Mouse (Mus musculus) lung, embryonic 16.5 days (tissue): ENCODE data around the gene Hmg20b. TPM values are rescaled to one million over a fixed set of nuclear protein-coding genes. Genes with fewer than 3 reads are reported as not detected.

Experiments
- ATAC-seq: fragments of 200-750 bp; cut with Nextera tagmentation; 2 replicates; pipeline ENCODE4 v1.8.0; 2017; ENCODE audit warnings: low read depth, mild to moderate bottlenecking, moderate library complexity
- H3K27ac ChIP-seq: fragments of 300-500 bp; sonication (generic); 2 replicates; pipeline ENCODE4 v1.5.1; 2014; ENCODE audit warnings: mild to moderate bottlenecking, control low read depth, low read length
- H3K27me3 ChIP-seq: fragments of 300-500 bp; sonication (generic); 2 replicates; pipeline ENCODE4 v1.6.1; 2014; ENCODE audit warnings: low read depth, low read length, mixed read lengths; ENCODE audit not compliant: control insufficient read depth, insufficient read depth
- H3K36me3 ChIP-seq: fragments of 300-500 bp; sonication (generic); 2 replicates; pipeline ENCODE4 v1.6.1; 2014; ENCODE audit warnings: low read length; ENCODE audit not compliant: control insufficient read depth, insufficient read depth
- H3K4me1 ChIP-seq: fragments of 300-500 bp; sonication (generic); replicated peaks from 2 replicates; pipeline ENCODE4 v1.6.1; 2014; ENCODE audit warnings: low read length, mixed read lengths; ENCODE audit not compliant: control insufficient read depth, insufficient read depth
- H3K4me2 ChIP-seq: fragments of 300-500 bp; sonication (generic); 2 replicates; pipeline ENCODE4 v1.6.1; 2014; ENCODE audit warnings: low read depth, low read length, control low read depth
- H3K4me3 ChIP-seq: fragments of 300-500 bp; sonication (generic); 2 replicates; pipeline ENCODE4 v1.5.1; 2014; ENCODE audit warnings: mild to moderate bottlenecking, low read length, control low read depth
- H3K9ac ChIP-seq: fragments of 300-500 bp; sonication (generic); 2 replicates; pipeline ENCODE4 v1.6.1; 2014; ENCODE audit warnings: low read length, control low read depth
- H3K9me3 ChIP-seq: fragments of 300-500 bp; sonication (generic); 2 replicates; pipeline ENCODE4 v1.6.1; 2016; ENCODE audit warnings: low read length; ENCODE audit not compliant: control insufficient read depth
- whole genome bisulfite sequencing: fragments of 180-500 bp; shearing (Covaris S2); extraction: QIAGEN DNeasy Blood & Tissue Kit; methylation state at CpG from one replicate; pipeline ENCODE4 v1.1.7; 2014; 5-methylcytosine and 5-hydroxymethylcytosine counted together
- polyA plus RNA-seq: library from polyadenylated mRNA; unstranded; fragments of >200 nt; fragmentation: Nextera tagmentation; extraction: Ambion mirVana; gene quantifications from 2 replicates; pipeline ENCODE4 v1.2.1, GENCODE M21; 2015

Hmg20b gene
- polyA plus RNA-seq, 1 experiment from 2014 or later, result 93.2 TPM

DNA sequence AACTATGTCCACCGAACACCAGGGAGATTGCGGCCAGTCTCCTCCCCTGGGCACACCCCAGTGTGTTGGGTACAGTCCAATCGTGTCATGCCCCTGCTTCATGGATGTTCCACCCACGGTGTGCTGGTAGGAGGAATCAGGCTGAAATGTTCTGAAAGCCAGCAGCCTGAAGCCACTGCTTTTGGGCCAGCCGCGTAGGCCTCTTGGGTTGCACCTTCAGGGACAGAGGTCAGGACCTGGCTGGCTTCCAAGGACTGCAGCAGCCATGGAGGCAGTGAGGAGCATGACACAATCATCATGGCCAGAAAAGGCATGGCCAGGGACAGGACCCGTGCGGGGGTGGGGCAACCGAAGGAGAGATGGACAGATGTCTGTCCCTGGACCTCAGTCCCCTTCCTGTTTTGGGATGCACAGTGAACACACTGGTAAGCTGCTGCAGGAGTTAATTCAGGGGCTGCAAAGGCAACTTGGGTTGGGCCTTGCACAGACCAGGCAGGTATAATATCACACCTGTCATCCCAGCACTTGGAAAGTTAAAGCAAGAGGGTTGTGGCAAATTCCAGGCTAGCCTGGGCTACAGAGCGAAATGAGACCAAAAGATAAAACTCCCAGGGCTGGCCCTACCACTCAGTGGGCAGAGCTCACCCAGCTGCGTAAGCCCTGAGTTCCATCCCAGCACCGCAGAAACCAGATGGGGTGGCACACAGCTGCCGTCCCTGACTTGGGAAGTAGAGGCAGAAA, 31.5 kb downstream of the Hmg20b start:
- Histone ChIP-seq H3K4me3 (no peak overlapping the region), H3K4me1 (peaks cover 46% of the 10 kb centered on the region)

DNA sequence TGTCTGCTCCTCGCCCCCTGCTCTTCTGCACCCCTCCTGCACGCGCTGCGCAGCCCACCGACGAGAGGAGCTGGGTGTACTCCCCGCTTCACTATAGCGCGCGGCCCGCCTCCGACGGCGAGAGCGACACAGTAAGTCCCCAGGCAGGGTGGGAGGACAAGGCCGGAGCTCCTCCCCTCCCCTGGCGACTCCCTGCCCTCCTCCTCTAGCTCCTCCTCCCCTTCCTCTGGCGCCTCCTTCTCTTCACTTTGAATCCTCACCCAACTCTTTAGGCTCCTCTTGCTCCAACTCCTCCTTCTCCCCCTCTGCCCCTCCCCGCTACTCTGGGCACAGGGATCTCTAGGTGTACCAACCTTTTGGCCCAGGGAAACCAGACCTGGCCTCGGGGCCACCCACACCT, 33.0 kb downstream of the Hmg20b start:
- Histone ChIP-seq H3K36me3 (peaks cover 35% of the 10 kb centered on the region), H3K4me1 (peaks cover 43% of the 10 kb centered on the region), H3K9me3 (no peaks in the 10 kb centered on the region), H3K9ac (peak overlapping the region; percentile 64), H3K27me3 (no peaks in the 10 kb centered on the region), H3K4me3 (peak overlapping the region; percentile 39), H3K27ac (peak overlapping the region; percentile 47), H3K4me2 (peak overlapping the region; percentile 63)
- WGBS, result 11% methylated on average over 16 of the region's 20 CpGs
- peak; percentile 10 for ATAC-seq

More for the DNA sequence above, 31.5 kb downstream of the Hmg20b start:
- Histone ChIP-seq H3K27ac (peak overlapping the region; percentile 92), H3K4me2 (peak overlapping the region; percentile 71), H3K27me3 (no peaks in the 10 kb centered on the region), H3K9me3 (no peaks in the 10 kb centered on the region), H3K9ac (peak overlapping the region; percentile 94), H3K36me3 (peaks cover 37% of the 10 kb centered on the region)
- 82% methylated on average over 13 of the region's 13 CpGs for WGBS
- no peak for ATAC-seq

DNA sequence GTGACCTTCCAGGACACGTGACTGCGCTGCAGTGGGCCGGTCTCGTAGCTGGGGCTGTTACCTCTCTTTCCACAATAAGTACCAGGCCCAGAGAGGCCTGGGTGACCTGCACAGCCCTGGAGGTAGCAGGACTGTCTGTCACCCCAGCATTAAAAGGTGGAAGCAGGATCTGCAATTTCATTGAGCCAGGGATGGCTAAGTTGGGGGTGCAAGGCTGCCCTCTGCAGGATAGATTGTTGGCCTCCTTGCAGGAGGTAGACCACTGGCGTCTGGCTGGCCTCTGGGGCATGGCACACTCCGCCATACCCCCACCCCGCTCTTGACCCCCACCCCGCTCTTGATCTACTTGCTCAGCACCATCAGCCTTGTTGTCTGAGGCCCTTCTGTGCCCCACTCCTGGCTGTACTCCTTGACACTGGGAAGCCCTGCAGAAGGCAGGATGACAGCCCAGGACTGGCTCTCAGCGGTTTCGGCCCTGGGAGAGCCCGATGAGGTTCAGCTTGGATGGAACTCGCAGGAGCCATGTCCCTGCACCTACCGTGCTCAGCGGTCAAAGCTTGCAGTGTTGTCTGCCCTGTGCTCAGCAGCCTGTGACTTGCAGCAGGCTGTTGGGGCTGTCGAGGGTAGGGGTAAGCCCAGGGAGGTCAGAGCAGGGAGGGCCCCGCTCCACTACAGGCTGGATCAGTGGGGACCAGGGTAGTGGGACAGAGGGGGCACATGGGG, 33.8 kb downstream of the Hmg20b start:
- H3K4me3 ChIP-seq, result peak overlapping the region; percentile 39; the same call in 1 of the 2 replicates
- H3K27ac ChIP-seq, result 0 out of 2 replicates have a peak overlapping the region, but pooled peaks have one; percentile 25
- no peaks in the 10 kb centered on the region for H3K27me3 ChIP-seq
- H3K9ac ChIP-seq, result peak overlapping the region; percentile 64
- peak overlapping the region; percentile 63 for H3K4me2 ChIP-seq
- ATAC-seq, result no peak
- H3K9me3 ChIP-seq, result no peaks in the 10 kb centered on the region
- H3K4me1 ChIP-seq, result peaks cover 36% of the 10 kb centered on the region
- H3K36me3 ChIP-seq, result peaks cover 39% of the 10 kb centered on the region
- WGBS, result 51% methylated on average over 16 of the region's 16 CpGs

DNA sequence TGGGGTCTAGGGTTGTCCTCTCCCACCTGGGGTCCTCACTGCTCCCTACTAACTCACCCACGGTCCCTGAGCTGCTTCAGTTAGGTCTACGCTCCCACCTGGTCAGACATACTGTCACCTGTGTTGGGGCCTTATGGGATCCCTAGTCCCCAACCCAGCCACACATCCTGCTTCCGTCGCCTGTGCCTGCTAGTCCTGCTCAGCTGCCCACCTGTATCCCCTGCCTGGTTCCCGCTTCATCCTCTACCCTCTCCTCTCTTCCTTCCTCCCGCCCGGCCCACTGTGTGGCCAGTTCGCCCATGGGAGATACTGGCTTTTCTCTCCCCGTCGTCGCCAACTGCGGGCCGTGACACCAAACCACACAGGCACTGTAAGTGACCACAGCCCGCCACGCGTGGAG, 34.7 kb downstream of the Hmg20b start:
- Histone ChIP-seq H3K27me3 (no peaks in the 10 kb centered on the region), H3K4me2 (no peak overlapping the region), H3K36me3 (peaks cover 46% of the 10 kb centered on the region), H3K4me1 (peaks cover 36% of the 10 kb centered on the region), H3K9me3 (no peaks in the 10 kb centered on the region), H3K4me3 (no peak overlapping the region), H3K27ac (no peak overlapping the region), H3K9ac (no peak overlapping the region)
- 89% methylated on average over 16 of the region's 16 CpGs for WGBS
- no peak for ATAC-seq

DNA sequence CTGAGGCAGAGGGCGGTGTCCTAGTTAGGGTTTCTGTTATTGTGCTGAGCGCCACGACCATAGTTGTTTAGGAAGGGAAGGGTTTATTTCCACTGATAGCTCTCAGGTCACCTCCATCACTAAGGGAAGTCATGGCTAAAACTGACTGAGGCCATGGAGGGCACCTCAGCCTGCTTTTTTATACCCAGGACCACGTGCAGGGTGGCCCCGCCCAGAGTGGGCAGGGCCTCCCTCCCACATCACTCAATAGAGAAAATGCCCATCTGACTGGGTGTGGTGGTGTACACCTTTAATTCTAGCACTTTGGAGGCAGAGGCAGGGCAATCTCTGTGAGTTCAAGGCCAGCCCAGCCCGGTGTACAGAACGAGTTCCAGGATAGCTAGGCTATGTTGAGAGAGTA, 36.1 kb downstream of the Hmg20b start:
- Histone ChIP-seq H3K9ac (no peak overlapping the region), H3K36me3 (peaks cover 50% of the 10 kb centered on the region), H3K4me2 (no peak overlapping the region), H3K27ac (no peak overlapping the region), H3K27me3 (no peaks in the 10 kb centered on the region), H3K9me3 (no peaks in the 10 kb centered on the region), H3K4me1 (peaks cover 29% of the 10 kb centered on the region), H3K4me3 (no peak overlapping the region)
- 82% methylated on average over 7 of the region's 7 CpGs for WGBS
- no peak for ATAC-seq

DNA sequence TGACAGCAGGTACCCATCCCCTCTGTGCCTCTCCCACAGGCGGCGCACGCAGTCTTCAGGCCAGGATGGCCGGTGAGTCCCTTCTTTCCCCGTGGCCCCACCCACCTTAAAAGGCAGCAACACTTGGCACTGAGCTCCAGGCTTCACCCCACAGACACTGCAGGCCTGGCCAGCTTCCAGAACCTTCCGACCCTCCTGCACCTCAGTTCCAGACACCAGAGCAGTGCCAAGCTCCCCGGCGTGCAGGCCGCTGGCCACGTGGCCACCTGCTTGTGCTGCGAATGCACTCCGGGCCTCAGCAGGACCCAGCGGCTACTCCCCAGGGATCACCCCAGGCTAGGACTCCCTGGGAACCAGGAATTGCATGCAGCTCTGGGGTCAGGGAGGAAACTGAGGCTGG, 36.7 kb downstream of the Hmg20b start:
- Histone ChIP-seq H3K4me1 (peaks cover 22% of the 10 kb centered on the region), H3K9me3 (no peaks in the 10 kb centered on the region), H3K4me3 (no peak overlapping the region), H3K27me3 (no peaks in the 10 kb centered on the region), H3K36me3 (peaks cover 57% of the 10 kb centered on the region), H3K9ac (no peak overlapping the region), H3K27ac (no peak overlapping the region), H3K4me2 (no peak overlapping the region)
- ATAC-seq, result no peak
- WGBS, result 86% methylated on average over 13 of the region's 13 CpGs

DNA sequence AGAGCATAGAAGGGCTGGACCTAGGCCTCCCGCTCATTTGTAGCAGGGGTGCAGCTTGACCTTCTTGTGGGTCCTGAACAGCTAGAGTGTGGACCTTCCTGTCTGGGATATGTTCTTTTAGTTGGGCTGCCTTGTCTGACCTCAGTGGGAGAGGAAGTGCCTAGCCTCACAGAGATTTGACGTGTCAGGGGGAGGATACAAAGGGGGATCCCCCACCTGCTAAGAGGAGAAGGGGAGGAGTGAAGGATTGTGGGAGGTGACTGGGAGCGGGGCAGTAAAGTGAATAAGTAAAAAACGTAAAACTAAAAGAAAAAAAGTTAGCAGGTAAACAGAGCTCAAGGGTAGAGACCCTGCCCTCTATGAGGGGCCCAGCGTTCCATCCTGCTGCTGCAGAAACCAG, 40.7 kb downstream of the Hmg20b start:
- H3K4me3 ChIP-seq, result no peak overlapping the region
- H3K4me1 ChIP-seq, result no peaks in the 10 kb centered on the region
- H3K9me3 ChIP-seq, result no peaks in the 10 kb centered on the region
- H3K36me3 ChIP-seq, result peaks cover 66% of the 10 kb centered on the region
- no peak for ATAC-seq
- H3K27me3 ChIP-seq, result no peaks in the 10 kb centered on the region
- H3K27ac ChIP-seq, result no peak overlapping the region
- H3K4me2 ChIP-seq, result no peak overlapping the region
- 81% methylated on average over 5 of the region's 5 CpGs for WGBS
- H3K9ac ChIP-seq, result no peak overlapping the region

DNA sequence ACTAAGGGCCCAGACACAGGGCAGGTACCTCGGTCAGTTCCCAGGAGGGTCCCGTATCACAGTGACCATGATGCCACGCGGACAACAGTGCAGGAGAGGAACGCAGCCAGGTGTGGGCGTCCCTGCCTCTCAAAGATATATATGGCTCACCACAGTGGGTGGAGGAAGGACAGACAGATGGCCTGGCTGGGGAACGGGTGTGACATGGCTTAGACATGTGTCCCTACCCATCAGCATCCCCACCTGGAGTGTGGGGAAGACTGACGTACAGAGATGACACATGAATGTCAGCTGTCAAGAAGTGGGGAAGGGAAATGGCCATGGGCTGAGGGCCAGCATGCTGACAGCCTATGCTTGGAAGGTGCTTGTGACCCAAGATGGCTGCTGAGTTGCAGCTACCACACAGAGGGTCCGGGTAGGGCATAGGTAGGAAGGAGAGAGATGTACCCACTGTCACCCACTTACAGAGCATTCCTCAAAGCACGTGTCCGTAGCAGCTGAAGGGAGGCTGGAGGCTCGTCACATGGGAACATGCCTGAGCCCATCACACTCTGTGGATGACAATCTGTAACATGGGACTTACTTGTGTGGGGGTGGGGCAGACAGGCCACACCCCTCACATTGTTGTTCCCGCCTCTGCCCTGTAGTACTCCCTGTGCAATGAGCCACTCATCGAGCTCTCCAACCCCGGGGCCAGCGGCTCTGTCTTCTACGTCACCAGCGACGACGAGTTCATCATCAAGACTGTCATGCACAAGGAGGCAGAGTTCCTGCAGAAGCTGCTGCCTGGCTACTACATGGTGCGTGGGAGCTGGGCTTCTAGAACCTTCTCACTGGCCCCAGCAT, 43.2 kb downstream of the Hmg20b start:
- peaks cover 17% of the 10 kb centered on the region for H3K4me1 ChIP-seq
- no peak for ATAC-seq
- no peak overlapping the region for H3K27ac ChIP-seq
- 91% methylated on average over 21 of the region's 21 CpGs for WGBS
- no peaks in the 10 kb centered on the region for H3K27me3 ChIP-seq
- no peak overlapping the region for H3K9ac ChIP-seq
- H3K4me2 ChIP-seq, result no peak overlapping the region
- H3K9me3 ChIP-seq, result no peaks in the 10 kb centered on the region
- no peak overlapping the region for H3K4me3 ChIP-seq
- peaks cover 46% of the 10 kb centered on the region for H3K36me3 ChIP-seq

DNA sequence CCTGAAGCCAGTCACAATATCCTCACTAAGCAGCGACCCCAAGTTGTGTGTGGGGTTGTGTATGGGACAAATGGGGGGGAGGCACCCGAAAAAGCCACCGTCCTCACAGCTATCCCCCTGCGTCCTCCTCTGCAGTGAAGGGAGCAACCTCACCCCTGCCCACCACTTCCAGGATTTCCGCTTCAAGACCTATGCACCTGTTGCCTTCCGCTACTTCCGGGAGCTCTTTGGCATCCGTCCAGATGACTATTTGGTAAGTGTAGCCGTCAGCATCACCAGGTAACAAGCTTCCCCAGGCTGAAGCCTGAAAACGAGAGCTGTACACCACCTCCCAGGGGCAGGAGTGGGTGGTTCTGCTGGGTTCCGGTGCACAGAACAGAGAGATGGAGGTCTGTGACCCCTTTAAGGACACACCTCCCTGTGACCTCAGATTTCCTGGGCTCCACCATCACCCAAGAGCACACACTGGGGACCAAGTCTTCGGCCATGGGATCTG, 44.1 kb downstream of the Hmg20b start:
- no peaks in the 10 kb centered on the region for H3K27me3 ChIP-seq
- H3K4me3 ChIP-seq, result no peak overlapping the region
- no peak for ATAC-seq
- H3K4me1 ChIP-seq, result peaks cover 18% of the 10 kb centered on the region
- H3K4me2 ChIP-seq, result no peak overlapping the region
- no peak overlapping the region for H3K27ac ChIP-seq
- H3K9me3 ChIP-seq, result no peaks in the 10 kb centered on the region
- 81% methylated on average over 12 of the region's 12 CpGs for WGBS
- H3K9ac ChIP-seq, result no peak overlapping the region
- peaks cover 39% of the 10 kb centered on the region for H3K36me3 ChIP-seq
